Mouse (Mus musculus) retina, adult 2 months (tissue): ENCODE measurements around the gene Spon1.

Source experiments
- DNase-seq: peaks from one replicate; pipeline ENCODE4 v3.0.0-alpha.2; 2012; ENCODE audit warnings: low read depth, low spot score

The Spon1 gene

DNA sequence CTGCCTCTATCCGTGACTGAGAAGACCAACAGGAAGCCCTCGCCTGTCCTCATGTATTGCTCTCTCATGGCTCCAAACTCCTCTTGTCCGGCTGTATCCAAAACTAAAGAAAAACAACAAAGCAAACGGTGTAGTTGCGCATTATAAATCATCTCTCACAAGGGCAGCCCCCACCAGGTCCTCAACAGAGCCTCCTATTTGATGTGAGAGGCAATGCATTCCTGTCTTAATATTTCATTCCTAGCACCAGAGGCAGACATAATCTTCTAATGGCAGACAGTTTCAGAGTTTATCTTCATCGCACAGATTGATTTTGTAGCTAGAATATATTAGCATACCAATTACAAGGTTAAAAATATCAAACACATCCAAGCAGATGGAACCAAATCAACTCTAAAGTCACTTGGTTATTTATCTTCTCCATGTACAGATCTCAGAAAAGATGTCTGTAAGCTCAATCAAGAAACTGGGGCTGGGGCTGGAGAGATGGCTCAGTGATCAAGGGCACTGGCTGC is 293.2 kb downstream of the Spon1 start:
- no peak for DNase-seq

DNA sequence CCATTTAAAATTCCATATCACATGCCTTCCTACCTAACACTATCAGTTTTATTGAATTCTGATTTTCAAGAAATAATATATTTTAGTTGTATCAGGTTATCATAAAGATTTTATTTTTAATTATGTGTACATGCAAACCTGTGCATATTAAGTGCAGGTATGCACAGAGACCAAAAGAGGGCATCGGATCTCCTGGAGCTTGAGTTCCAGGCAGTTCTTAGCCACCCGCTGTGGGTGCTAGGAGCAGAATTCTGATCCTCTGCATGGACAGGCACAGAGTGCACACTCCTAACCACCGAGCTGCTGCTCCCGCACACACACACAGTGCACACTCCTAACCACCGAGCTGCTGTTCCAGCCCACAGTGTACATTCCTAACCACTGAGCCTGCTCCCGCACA is 294.6 kb downstream of the Spon1 start:
- DNase-seq: no peak

DNA sequence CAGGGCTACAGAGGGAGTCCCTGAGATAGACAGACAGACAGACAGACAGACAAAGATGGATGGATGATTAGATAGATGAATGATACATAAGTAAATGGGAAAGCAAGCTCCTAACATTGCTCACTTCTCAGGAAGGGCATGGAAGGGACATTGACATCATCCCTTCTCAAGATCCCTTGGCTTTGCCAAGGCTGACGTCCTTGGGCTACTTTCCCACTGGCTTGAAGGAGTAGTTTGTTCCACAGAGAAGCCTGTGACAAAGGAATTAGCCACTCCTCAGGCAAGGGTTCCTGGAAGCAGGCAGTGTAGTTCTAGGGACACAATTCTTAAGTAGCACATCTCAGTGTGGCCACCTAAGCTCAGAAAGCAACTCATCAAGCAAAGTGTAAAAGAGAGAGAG is 296.7 kb downstream of the Spon1 start:
- no peak for DNase-seq

DNA sequence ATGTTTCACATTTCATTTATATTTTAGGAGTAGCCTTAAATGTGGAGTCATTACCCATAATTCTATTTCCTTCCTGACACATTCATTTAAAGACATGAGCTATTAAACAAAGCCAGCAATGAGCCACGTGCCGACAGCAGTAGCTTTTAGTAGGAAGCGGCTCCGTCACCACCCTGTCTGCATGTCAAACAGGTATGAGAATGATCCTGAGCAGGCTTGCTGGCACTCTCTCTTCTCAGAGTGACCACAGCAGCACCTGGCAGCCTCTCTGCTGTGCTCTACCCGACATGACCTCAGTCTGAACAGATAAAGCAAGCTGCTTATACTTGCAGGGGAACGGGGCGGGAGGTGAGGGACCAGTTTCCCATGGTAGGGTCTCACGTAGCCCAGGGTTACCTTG is 297.7 kb downstream of the Spon1 start:
- DNase-seq: no peak

DNA sequence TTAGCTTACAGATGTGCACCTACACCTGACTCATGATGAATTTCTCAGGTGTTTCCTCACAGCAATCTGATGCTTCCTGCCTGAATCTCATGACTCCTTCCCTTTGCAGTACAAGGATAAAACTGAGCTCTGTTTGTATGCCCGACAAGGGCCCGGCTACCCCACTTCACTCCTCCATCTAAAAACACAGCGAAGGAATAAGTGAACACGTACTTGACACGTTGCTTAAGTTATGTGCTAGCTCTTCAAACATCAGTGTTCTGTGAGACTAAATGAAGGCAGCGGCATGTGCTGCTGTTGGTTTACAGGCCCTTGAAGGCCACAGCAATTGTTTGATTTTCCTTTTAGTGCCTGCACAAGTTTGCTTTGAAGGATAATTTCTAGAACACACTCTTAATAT is 298.2 kb downstream of the Spon1 start:
- no peak for DNase-seq

DNA sequence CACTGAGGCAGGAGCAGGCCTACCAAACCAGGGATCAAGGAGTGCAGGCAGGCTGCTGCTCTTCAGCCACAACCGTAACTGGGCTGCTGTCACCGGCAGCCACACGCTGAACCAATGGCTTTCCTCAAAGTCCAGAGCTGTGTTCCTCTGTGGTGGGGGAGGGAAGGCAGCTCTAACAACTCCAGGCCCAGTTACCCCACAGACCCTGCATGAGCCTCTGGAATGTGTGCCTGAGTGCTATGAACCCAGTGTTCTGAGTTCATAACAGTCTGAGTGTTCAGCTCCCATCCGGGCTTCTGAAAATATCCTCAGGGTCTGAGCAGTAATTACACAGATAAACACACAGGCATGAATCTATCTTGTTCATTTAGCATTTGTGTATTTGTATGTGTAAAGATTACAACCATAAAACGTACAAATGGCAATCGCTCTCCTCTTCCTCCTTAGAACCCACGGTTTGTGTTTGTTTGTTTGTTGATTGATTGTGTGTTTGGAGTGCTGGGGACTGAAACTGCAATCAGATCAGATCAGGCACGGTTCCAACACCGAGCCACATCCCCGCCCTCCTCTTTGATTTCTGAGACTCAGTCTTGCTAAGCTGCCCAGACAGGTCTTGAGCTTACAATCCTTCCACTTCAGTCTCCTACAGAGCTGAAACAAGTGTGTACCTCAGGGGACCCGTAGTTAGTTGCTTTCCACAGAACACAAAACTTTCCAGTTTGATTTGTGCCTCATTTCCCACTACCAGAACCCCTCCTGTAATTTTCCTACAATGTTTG is 299.8 kb downstream of the Spon1 start:
- no peak for DNase-seq

DNA sequence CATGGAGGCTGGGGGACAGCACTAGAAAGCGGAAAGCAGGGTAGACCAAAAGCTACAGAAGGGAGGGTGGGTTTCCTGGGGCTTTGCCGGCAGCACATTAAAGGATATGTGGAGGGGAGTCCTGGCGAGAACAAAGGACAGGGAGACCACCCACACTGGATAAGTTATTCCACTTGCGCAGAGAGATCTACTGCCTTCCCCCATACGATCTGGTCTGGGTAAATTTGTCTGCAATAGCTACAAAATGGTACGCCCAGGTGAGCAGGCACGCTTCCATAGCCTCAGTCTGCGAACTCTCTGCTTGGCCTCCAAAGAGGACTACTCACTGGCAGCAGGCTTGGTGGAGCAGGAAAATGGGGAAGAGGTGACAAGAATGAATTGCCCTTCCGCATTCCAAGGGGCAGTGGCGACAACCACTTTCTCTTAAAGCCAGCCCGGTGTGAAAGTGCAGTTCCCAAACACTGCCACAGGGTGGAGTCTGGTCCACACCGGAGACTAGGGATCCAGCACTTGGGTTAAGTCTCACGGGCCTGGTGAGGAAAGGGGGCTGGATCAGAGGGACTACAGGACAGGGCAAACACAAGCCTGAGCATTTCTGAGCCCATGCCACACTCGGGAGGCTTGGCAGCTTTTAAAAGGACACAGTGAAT is 300.9 kb downstream of the Spon1 start:
- peak; percentile 50 for DNase-seq

DNA sequence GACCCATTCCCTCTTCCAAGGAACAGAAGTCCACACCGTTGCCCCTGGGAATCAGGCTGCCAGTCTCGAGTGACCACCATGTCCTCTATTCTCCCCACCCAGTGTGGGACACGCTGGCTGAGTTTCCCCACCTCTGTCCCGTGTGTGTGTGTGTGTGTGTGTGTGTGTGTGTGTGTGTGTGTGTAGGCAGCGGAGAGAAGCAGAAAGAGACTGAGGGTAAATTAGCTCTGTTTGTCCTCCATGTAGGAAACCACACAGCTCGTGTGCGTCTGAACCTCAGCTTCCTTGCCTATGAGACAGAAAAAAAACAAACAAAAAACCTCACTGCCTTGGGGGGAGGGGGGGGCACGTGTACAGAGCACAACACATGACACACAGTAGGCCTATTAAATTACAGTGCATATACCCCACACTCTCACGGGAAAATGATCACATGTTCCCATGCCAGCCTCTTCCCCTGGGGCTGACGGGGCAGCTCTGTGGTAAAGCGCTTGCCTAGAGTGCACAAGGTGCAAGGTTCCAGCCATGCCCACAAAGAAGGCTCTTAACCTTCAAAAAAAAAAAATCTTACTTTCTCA is 303.2 kb downstream of the Spon1 start:
- no peak for DNase-seq

DNA sequence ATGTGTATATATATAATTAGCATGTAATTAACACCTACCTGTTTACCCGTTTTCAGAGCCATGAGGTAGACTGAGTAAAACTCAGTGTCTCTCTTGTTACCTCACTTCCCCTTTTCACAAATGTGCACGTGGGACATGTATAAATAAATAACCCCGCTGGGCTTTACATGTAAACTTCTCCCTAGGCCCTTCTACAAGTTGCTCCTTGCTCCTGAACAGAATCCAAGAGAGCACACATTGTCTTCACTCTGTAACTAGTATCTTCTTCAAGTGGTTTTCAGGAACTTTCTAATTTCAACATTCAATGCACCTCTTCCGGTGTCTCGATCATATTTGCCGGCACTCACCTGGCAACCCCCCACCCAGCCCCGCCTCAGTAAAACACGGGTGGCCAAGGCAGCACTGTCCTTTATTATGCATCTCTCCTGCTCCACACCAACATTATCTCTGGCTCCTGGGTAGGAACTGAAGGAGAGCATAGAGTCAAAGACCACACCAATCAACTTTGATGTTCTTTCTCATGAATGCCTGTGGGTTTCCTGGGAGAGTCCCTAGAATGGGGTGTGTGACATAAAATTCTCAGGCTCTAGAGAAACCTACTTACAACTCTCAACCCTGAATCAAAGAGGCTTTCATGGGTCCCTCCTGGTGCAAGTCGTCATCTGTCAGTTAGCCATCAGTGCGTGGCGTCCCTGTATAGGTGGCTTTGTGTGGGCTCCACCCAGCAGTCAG is 304.1 kb downstream of the Spon1 start:
- DNase-seq: no peak

DNA sequence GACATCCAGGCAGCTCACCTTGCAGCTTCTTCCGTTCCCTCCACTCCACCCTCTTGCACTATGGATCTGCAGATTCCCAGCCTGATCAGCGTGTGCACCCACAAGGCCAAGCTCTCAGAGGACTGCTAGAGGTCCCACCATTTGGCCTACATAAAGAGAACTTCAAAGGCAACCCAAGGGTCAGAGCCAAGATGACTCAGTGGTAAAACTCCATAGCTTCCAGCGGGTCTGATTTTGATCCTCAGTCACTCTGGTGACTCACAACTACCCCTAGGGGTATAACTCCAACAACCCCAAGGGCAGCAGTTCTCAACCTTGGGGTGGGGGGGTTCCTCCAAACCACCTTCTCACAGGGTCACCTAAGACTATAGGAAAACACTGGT is 304.7 kb downstream of the Spon1 start:
- no peak for DNase-seq

DNA sequence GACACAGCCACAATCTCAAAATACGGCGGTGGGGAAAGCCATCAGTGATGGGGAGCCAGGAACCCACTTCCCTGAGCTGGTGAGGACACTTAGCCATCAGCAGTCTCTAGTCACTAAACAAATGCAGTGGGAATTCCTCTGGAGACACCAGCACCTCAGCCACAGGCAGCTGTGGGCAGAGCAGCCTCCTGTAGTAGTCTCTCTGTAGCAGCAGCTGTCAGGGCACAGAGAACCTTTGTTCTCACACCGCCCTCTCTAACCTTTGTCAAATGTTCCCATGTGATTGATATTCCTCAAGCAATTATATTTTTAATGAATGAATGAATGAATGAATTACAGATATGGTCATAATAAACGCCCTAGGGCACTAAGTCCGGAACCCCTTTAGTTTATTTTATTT is 305.6 kb downstream of the Spon1 start:
- DNase-seq: no peak

DNA sequence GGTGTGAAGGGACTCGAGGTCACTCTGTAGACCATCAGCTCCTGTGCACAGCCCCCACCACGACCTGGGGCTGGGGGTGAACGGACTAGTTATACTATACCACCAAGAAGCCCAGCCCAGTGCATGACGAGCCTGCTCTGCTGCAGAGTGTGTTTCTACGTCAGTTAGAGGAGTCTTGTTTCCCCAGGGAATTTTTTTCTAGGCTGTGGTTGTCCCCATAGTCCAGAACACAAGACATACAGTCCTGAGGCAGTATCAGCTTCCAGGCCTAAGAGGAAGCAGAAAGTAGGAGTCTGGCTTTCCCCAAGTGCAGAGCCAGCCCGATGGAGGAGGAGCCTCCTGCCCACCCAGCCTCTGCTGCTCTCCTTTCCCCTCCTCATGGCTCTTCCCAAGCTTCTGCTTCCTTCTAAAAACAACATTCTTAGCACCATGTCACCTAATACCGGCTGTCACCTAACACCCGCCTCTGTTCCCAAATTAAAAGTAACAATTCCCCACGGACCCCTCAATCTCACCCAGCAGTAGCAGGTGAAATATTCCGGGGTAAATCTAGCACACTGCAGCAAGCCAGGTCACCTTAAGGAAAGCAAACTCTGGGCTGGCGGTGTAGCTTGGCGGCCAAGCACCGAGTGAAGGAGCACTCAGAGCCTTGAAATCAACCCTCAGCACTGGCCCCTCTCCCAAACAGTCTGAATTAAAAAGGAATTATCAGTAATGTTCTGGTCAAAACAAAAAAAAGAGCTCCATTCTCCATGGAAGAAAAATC is 306.2 kb downstream of the Spon1 start:
- DNase-seq: no peak

DNA sequence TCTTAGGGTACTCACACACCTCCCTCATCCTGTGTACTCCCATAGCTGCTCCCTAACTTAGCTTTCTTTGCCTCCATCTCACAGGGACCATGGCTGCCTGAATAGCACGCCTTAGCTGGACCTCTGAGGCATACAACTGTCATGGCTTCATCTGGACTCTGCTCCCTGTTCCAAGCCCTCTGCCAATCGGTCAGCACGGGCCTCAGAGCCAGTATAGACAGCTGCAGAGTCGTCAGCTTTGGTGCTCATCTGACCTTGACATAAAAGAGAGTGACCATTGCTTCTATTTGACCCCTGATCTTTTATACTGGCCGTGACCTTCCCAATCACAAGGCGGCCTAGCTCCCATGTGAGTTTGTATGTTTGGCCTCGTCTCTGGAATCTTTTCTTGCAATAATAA is 308.3 kb downstream of the Spon1 start:
- no peak for DNase-seq

DNA sequence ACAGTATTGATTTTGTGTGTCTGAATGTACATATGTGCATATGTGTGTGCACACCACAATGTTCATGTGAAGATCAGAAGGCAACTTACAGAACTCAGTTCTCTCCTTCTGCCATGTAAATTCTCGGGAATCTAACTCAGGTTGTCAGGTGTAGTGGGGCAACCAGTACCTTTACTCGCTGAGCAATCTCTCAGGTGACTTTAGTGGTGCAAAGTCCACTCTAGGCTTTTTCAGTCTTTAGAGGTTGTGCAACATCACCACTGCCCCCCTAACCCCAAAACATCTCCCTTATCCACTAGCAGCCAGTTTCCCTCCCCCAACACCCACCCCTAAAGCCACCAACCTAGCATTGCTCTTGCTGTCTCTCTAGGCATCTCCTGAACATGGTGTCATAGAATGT is 308.8 kb downstream of the Spon1 start:
- DNase-seq: no peak

DNA sequence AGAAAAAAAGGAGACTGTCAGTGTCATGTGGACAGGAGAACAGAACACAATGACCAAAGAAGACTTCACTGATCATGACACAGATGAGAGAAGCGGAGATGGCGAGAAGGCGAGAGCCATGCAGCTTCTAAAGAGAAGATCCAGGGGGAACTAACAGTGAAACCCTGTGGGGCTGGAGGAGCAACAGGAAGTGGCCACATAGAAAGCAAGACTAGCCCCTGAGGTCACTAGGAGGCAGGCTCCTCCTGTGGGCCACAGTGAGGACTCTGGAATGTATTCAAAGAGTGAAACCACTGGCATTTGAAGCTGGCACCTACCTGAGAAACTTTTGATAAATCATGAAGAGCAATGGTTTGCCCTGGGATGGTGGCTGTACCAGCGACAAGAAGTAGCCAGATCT is 313.5 kb downstream of the Spon1 start:
- no peak for DNase-seq

DNA sequence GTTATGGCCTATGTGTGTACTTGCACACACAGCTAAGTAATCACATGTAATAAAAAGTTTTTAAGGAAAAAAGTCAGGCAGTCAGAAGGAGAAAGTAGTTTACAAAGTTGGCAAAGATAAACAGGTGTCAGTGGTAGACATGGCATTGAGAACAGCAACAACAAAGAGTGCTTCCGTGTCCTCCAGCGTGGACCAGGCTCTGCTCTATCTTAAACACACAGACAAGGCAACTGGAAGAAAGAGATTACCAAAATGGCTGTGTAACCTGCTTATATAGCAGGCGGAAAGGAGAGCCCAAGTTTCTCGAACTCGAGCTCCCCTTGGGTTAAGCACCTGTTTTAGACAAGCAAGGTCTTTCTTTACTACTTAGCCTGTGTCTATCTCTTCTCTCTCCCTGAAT is 314.5 kb downstream of the Spon1 start:
- no peak for DNase-seq

DNA sequence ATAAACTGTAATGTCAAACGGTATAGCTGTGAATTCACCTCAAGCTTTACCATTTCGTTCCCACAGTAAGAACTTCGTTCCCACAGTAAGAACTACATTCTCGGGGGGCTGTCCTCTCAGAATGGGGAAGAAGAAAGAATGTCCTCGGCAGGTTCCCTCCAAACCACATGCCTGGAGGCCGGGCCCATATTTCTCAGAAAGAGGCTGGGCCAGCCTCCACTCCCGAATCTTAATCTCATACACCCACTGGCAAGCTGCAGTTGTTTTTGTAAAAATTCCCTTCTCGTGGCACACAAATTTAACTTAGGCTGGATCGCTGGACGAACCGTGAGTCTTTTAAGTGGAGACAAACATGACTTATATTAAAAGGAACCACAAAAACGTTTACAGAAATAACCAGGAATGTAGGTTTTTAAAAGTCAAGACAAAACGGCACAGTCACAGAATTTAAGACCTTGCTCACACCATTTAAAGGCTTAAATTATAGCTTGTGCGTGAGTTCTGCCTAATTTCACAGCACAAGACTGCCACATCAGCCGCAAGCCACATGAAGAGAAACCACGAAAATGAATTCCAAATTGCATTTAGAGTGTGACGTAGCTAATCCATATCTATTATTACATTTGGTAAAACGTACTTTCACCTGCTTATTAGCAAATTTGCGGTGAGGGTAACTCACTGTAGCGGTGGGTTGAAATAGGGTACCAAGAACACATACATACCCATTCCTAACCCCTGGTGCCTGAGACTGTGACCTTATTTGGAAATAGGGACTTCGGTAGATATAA is 316.0 kb downstream of the Spon1 start:
- no peak for DNase-seq

DNA sequence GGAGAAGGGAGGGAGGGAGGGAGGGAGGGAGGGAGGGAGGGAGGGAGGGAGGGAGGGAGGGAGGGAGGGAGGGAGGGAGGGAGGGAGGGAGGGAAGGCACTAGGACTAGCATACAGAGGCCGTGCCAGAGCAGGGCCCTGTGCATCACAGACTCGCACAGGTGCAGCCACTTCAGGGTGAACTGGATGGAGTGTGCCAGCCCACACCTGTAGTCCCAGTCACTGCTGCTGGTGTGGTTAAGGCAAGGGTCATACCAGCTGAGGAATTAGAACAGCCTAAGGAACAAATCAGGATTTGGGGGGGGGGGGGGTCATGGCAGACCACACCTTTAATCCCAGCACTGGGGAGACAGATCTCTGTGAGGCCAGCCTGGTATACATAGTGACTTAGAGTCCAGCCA is 317.3 kb downstream of the Spon1 start:
- DNase-seq: no peak

DNA sequence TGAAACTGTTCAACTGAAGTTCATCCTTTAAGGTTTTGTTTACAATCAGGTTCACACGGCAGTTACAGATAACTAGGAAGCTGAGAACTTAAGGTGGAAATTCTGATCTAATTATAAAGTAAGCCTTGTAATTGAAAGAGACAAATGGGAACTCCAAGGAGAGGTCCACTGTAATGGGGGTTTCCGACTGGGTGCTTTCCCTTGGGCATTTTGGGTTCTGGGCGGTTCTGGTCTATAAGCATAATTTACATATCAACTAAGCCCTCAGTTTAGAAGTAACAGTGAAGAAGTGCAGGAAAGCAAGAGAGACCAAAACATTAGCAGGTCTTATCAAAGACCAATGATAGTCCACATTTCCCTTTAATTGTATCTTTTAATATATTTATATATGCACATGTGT is 318.0 kb downstream of the Spon1 start:
- DNase-seq: no peak

DNA sequence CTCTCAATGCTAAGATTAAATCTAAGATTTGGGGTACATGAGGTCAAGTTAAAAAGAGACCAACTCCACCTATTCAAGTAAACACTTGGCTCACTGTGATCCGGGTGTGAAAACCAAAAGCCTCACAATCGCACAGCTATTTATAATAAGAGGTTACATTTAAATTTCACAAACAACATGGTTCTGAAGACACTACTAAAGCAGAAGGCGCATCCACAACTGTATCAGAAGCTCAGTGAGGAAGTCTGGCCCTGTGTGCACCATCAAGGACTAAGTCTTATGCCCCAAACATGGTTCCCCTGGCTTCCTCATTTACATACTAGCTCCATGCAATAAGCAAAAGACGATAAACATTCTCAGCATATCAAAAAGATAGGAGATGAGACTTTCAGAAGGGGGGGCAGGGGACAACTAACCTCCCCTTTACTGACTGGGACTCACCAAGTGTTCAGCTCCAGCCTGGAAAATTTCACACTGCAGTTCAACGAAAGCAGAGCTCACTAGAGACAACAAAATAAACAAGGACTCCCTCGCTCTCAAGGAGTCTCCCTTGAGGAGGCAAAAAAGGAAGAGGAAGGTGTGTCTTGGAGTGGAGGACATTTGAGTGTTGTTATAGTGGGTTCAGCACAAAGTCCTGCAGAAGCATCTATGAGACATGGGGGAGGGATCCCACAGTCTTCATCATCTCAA is 320.4 kb downstream of the Spon1 start:
- no peak for DNase-seq
